Mouse (Mus musculus) liver, postnatal 0 days (tissue): Measurements from ENCODE around the gene Scn2a.

Experiments
- CTCF ChIP-seq: sonication (generic); IDR thresholded peaks from 2 replicates; pipeline ENCODE4 v1.5.1; 2016; ENCODE audit warnings: antibody characterized with exemption, low read depth
- EP300 ChIP-seq: IDR thresholded peaks from 2 replicates; pipeline ENCODE4 v1.6.1; 2016; ENCODE audit warnings: antibody characterized with exemption, low read depth, mild to moderate bottlenecking

DNA sequence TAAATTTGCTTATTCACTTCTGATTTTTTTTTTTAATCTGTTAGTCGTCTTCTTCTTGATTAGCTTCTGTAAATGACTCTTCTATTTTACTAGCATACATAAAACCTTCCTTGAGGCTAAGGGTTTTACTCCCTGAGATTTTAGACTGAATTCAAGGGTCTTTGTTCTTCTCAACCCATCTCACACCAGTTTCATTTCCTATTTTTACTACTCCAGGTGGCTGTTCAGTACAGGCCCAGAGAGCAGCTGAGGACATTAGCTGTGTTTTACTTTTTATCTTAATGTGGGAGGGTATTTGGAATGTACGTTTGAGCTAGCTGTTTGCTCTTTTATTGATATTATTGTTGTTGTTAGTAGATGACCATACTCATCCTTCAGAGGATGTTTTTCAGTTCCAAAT is 162.8 kb downstream of the Scn2a start:
- TF ChIP-seq CTCF (no peak), EP300 (no peak)
